Mouse (Mus musculus): ENCODE results near the gene Plxnb1.
"Not testable (repeated sequence)": the region's sequence is repeated elsewhere in the genome, so short reads cannot be mapped to it uniquely, and the experiment has no call there.

Plxnb1 gene

DNA sequence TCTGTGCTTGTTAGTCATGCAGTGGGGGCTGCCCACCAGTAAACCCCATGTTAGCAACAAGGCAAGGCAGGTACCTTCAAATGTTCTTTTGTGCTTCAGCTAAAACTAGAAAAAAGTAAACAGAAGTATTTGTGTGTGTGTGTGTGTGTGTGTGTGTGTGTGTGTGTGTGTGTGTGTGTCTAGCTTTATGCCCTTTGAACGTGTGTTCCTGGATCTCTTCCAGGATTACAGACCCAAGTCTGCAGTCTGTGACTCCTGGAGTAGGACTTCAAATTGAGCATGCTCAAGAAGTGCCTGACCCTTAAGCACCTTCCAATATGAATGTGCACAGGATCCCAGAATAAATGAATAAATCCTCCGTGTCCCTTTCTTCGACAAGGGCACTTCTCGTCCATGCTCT lies 31.9 kb downstream of the Plxnb1 start:
- no peak for DNase-seq (ENCODE audit: extremely low read depth, low read depth, low spot score)

DNA sequence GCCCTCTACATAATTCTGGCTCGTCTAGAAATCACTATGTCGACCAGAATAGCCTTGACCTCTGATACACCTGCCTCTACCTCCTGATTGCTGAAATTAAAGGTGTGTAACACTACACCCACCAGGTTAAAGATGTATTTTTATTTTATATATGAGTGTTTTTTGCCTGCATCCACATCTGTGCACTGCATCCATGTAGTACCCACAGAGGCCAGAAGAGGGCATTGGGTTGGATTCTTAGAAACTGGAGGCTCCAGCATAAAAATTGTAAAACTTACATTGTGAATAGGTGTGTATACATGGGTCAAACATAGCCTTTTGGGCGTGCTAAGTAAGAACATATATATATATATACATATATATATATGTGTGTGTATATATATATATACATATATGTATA lies 33.0 kb downstream of the Plxnb1 start:
- DNase-seq (ENCODE audit: extremely low read depth, low read depth, low spot score) = no peak

DNA sequence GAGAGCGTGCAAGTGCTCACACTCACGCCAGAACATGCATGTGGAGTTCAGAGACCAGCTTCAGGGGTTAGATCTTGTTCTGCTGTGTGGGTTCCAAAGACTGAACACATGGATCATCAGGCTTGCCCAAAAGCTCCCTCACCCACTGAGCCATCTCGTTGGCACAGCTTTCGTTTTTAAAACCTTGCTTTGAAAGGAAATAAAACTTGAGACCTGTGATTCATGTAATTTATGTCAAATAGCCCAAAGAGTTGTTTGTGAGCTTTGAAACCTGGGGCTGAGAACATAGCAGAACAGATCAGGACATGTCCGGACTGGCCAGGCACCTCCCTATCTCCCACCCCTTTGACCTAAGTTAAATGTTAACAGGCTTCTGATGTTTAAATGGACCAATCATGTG lies 34.9 kb downstream of the Plxnb1 start:
- DNase-seq (ENCODE audit: extremely low read depth, low read depth, low spot score) = no peak

DNA sequence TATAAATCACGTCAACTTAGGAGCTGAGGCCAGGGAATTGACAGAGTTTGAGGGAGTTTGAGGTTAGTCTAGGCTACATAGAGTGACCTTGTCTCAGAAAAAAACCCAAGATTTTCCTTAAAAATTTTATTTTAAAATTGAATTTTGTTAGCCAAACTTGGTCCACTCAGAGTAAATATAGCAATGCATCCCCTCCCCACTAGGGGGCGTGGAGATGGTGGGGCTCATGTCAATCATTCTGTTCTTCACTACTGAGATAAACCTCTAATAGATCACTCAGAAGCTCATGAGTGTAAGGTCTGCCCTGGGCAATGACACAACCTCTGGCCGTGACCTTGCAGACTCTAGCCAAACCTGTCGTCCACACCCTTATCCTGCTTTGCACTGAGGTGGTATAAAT lies 45.2 kb downstream of the Plxnb1 start:
- DNase-seq (ENCODE audit: extremely low read depth, low read depth, low spot score) = not testable (repeated sequence)

DNA sequence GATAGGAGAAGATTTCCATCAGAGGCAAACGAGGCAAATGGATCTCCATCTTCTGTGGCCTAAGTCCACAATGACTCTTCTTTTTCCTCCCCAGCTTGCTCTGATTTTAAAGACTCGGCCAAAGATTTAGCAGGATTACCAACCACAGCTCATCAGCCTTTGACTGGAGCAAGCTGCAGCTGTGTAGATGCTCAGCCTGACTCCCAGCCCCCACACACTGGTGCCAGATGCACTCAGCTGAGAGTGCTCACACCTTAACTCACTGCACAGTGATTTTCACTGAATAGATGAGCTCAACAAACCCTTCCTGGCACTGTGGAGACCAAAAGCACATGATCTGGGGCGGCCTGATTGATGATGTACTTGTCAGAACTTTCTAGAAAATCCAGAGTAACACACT lies 66.8 kb downstream of the Plxnb1 start, which contains the start of gene Fbxw21:
Gene Fbxw21 (minus strand): TSS at position 101 of the 400 bp plus-strand sequence.
- no peak for DNase-seq (ENCODE audit: extremely low read depth, low read depth, low spot score)

DNA sequence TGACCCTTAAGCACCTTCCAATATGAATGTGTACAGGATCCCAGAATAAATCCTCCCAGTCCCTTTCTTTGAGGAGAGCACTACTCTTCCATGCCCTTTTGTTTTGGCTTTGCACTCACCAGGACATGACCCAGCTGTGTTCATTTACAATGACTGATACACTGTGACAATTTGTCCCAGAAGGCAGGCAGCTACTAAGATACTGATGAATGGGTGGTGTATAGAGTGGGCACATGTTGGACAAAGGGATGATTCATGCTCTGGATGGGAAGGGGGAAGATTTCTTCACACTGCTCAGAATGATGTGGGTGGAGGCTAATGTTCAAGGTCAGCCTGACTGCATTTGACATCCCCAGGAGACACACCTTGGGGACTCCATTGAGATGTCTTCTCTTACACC lies 72.1 kb downstream of the Plxnb1 start:
- no peak for DNase-seq (ENCODE audit: extremely low read depth, low read depth, low spot score)

Data from fat pad, adult 2 months (tissue).